Mouse (Mus musculus): ENCODE measurements around the gene Csrnp3. TPM values are rescaled to one million over a fixed set of nuclear protein-coding genes. Genes with fewer than 3 reads are reported as not detected.

Gene Csrnp3
- polyA plus RNA-seq, 1 experiment from 2014 or later, result 33.4 TPM

DNA sequence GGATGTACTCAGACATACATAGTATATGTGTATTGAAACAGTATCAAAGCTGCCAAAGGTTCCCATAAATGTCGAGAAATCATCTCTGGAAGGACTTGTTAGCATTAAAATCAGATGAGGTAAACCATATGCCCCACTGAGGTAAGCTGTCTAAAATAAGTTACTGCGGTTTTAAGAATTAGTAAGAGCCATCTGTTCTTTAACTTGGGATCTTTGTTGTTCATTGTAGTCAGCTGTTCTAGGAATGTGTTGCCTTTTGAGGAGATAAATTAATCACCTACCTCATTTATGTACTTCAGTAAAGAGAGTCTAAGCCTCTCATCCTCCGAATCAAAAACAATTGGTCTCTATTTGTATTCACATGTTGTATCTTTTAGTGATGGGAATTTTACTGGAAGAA lies 83.7 kb downstream of the Csrnp3 start:
- peak overlapping the region; percentile 52; the same call in 1 of the 2 replicates for H3K4me2 ChIP-seq
- H3K36me3 ChIP-seq, result no peaks in the 10 kb centered on the region
- 23% methylated on average over 3 of the region's 3 CpGs for WGBS
- H3K9me3 ChIP-seq, result no peaks in the 10 kb centered on the region
- no peaks in the 10 kb centered on the region for H3K27me3 ChIP-seq
- no peak overlapping the region for H3K4me3 ChIP-seq
- H3K9ac ChIP-seq, result 0 out of 2 replicates have a peak overlapping the region, but pooled peaks have one; percentile 31
- ATAC-seq (ENCODE audit: low read depth), result no peak
- peaks cover 50% of the 10 kb centered on the region for H3K4me1 ChIP-seq (replicated peaks)
- H3K27ac ChIP-seq (replicated peaks), result peak overlapping the region; percentile 89

- Histone ChIP-seq H3K9ac (peak overlapping the region; percentile 66), H3K4me2 (peak overlapping the region; percentile 52), H3K27ac (replicated peaks) (peak overlapping the region; percentile 89), H3K4me3 (peak overlapping the region; percentile 34), H3K9me3 (no peaks in the 10 kb centered on the region), H3K27me3 (no peaks in the 10 kb centered on the region), H3K36me3 (no peaks in the 10 kb centered on the region), H3K4me1 (replicated peaks) (peaks cover 49% of the 10 kb centered on the region)
- peak; percentile 90 for ATAC-seq (ENCODE audit: low read depth)
- WGBS, result 13% methylated on average over 11 of the region's 11 CpGs
These were observed 84.4 kb downstream of the Csrnp3 start for GRCm38 (mm10) chr2:65929927-65930326.

GRCm38 (mm10) chr2:65931313-65931712 lies 85.7 kb downstream of the Csrnp3 start:
- Histone ChIP-seq H3K4me3 (peak overlapping the region; percentile 50), H3K4me1 (replicated peaks) (peaks cover 42% of the 10 kb centered on the region), H3K4me2 (peak overlapping the region; percentile 69), H3K9ac (peak overlapping the region; percentile 81), H3K27ac (replicated peaks) (peak overlapping the region; percentile 96), H3K9me3 (no peaks in the 10 kb centered on the region), H3K27me3 (no peaks in the 10 kb centered on the region), H3K36me3 (no peaks in the 10 kb centered on the region)
- 24% methylated on average over 7 of the region's 7 CpGs for WGBS
- no peak for ATAC-seq (ENCODE audit: low read depth)

GRCm38 (mm10) chr2:65931841-65932311 lies 86.3 kb downstream of the Csrnp3 start:
- peak; percentile 85 for ATAC-seq (ENCODE audit: low read depth)
- H3K4me1 ChIP-seq (replicated peaks), result peaks cover 41% of the 10 kb centered on the region
- H3K4me3 ChIP-seq, result peak overlapping the region; percentile 50
- H3K4me2 ChIP-seq, result peak overlapping the region; percentile 69
- H3K9ac ChIP-seq, result peak overlapping the region; percentile 81
- peak overlapping the region; percentile 96 for H3K27ac ChIP-seq (replicated peaks)
- H3K9me3 ChIP-seq, result no peaks in the 10 kb centered on the region
- H3K36me3 ChIP-seq, result no peaks in the 10 kb centered on the region
- WGBS, result under 1% methylated on average over 11 of the region's 11 CpGs
- no peaks in the 10 kb centered on the region for H3K27me3 ChIP-seq

DNA sequence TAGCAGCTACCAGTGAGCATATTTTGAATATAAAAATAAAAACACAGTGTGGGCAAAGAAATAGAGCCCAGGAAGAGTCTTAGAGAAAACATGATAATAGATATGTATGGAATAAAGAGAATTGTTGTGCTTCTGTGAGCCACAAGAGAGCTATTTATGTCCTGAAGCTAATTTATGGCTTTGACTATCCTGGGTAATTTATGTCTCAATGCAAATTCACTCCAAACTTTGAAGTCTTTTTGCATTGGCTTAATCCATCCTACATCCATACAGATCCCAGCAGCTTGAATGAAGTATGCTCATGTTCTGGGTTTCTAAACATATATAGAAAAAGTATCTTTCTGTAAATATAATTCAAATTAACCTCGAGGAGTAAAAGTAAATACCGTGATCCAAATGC lies 88.5 kb downstream of the Csrnp3 start:
- Histone ChIP-seq H3K4me1 (replicated peaks) (peaks cover 52% of the 10 kb centered on the region), H3K4me2 (peak overlapping the region; percentile 49), H3K27me3 (no peaks in the 10 kb centered on the region), H3K9ac (peak overlapping the region; percentile 49; the same call in 1 of the 2 replicates), H3K27ac (replicated peaks) (peak overlapping the region; percentile 49; the same call in 1 of the 2 replicates), H3K36me3 (no peaks in the 10 kb centered on the region), H3K4me3 (peak overlapping the region; percentile 1; the same call in 1 of the 2 replicates), H3K9me3 (no peaks in the 10 kb centered on the region)
- WGBS, result 5% methylated on average over 2 of the region's 2 CpGs
- ATAC-seq (ENCODE audit: low read depth), result no peak

GRCm38 (mm10) chr2:65938900-65939299 lies 93.3 kb downstream of the Csrnp3 start:
- no peak overlapping the region for H3K27ac ChIP-seq (replicated peaks)
- no peak overlapping the region for H3K9ac ChIP-seq
- H3K4me2 ChIP-seq, result no peak overlapping the region
- ATAC-seq (ENCODE audit: low read depth), result no peak
- H3K4me1 ChIP-seq (replicated peaks), result peaks cover 49% of the 10 kb centered on the region
- H3K4me3 ChIP-seq, result no peak overlapping the region
- no peaks in the 10 kb centered on the region for H3K36me3 ChIP-seq
- WGBS, result 15% methylated on average over 3 of the region's 3 CpGs
- no peaks in the 10 kb centered on the region for H3K9me3 ChIP-seq
- no peaks in the 10 kb centered on the region for H3K27me3 ChIP-seq

DNA sequence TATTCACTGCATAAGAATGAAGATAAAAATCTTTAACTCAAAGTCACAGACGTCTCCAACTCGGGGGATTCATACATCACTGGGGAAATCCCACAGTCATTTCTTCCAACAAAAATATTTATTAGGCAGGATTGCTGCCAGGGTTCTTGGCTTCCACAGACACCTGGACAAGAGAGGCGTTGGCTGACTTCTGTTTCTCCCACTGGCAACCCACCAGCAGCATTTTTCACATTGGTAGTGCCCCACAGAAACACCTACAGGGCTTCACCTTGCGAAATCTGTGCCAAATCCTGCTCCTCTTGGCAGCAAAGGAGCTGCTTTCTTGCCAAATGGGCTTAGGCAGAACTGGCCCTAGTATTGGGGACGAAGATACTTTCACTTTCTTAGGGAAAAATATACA lies 94.8 kb downstream of the Csrnp3 start:
- WGBS, result 73% methylated on average over 5 of the region's 5 CpGs
- ATAC-seq (ENCODE audit: low read depth), result no peak

GRCm38 (mm10) chr2:65942346-65942745 lies 96.8 kb downstream of the Csrnp3 start:
- no peak for ATAC-seq (ENCODE audit: low read depth)
- peaks cover 31% of the 10 kb centered on the region for H3K4me1 ChIP-seq (replicated peaks)
- WGBS, result 87% methylated on average over 4 of the region's 4 CpGs

More for the DNA sequence above, 94.8 kb downstream of the Csrnp3 start:
- Histone ChIP-seq H3K9me3 (no peaks in the 10 kb centered on the region), H3K4me1 (replicated peaks) (peaks cover 39% of the 10 kb centered on the region), H3K4me3 (no peak overlapping the region), H3K27me3 (no peaks in the 10 kb centered on the region), H3K36me3 (no peaks in the 10 kb centered on the region), H3K27ac (replicated peaks) (no peak overlapping the region), H3K9ac (no peak overlapping the region), H3K4me2 (no peak overlapping the region)

GRCm38 (mm10) chr2:65948808-65949207 lies 103.2 kb downstream of the Csrnp3 start:
- H3K9ac ChIP-seq, result no peak overlapping the region
- peaks cover 24% of the 10 kb centered on the region for H3K36me3 ChIP-seq
- H3K4me3 ChIP-seq, result no peak overlapping the region
- peaks cover 16% of the 10 kb centered on the region for H3K4me1 ChIP-seq (replicated peaks)
- no peaks in the 10 kb centered on the region for H3K27me3 ChIP-seq
- H3K27ac ChIP-seq (replicated peaks), result no peak overlapping the region
- ATAC-seq (ENCODE audit: low read depth), result no peak
- H3K9me3 ChIP-seq, result no peaks in the 10 kb centered on the region; the same call in 1 of the 2 replicates
- no peak overlapping the region for H3K4me2 ChIP-seq
- 84% methylated on average over 16 of the region's 16 CpGs for WGBS

More at GRCm38 (mm10) chr2:65942346-65942745, 96.8 kb downstream of the Csrnp3 start:
- Histone ChIP-seq H3K27me3 (no peaks in the 10 kb centered on the region), H3K27ac (replicated peaks) (no peak overlapping the region), H3K9ac (no peak overlapping the region), H3K4me3 (no peak overlapping the region), H3K4me2 (no peak overlapping the region), H3K36me3 (0 out of 2 replicates have a peak, but pooled peaks cover 2% of the 10 kb centered on the region), H3K9me3 (no peaks in the 10 kb centered on the region)

GRCm38 (mm10) chr2:65953726-65954340 lies 108.3 kb downstream of the Csrnp3 start:
- WGBS, result 53% methylated on average over 17 of the region's 17 CpGs
- 0 out of 2 replicates have a peak, but pooled peaks have one; percentile 40 for ATAC-seq (ENCODE audit: low read depth)
- H3K4me1 ChIP-seq (replicated peaks), result peaks cover 50% of the 10 kb centered on the region
- peak overlapping the region; percentile 88 for H3K27ac ChIP-seq (replicated peaks)
- H3K4me3 ChIP-seq, result no peak overlapping the region
- no peaks in the 10 kb centered on the region for H3K27me3 ChIP-seq
- no peaks in the 10 kb centered on the region for H3K9me3 ChIP-seq
- peaks cover 14% of the 10 kb centered on the region for H3K36me3 ChIP-seq
- H3K4me2 ChIP-seq, result peak overlapping the region; percentile 44
- peak overlapping the region; percentile 55 for H3K9ac ChIP-seq

- Histone ChIP-seq H3K4me3 (no peak overlapping the region), H3K9me3 (no peaks in the 10 kb centered on the region), H3K27me3 (no peaks in the 10 kb centered on the region), H3K4me1 (replicated peaks) (peaks cover 56% of the 10 kb centered on the region), H3K27ac (replicated peaks) (peak overlapping the region; percentile 78), H3K9ac (no peak overlapping the region), H3K4me2 (no peak overlapping the region), H3K36me3 (no peaks in the 10 kb centered on the region)
- WGBS, result 100% methylated on average over 1 of the region's 1 CpGs
- peak; percentile 6; the same call in 1 of the 2 replicates for ATAC-seq (ENCODE audit: low read depth)
These were observed 110.2 kb downstream of the Csrnp3 start for GRCm38 (mm10) chr2:65955804-65956203.

GRCm38 (mm10) chr2:65956727-65957126 lies 111.2 kb downstream of the Csrnp3 start:
- H3K9ac ChIP-seq, result no peak overlapping the region
- ATAC-seq (ENCODE audit: low read depth), result peak; percentile 83
- peak overlapping the region; percentile 83 for H3K27ac ChIP-seq (replicated peaks)
- peak overlapping the region; percentile 32 for H3K4me2 ChIP-seq
- no peaks in the 10 kb centered on the region for H3K9me3 ChIP-seq
- peaks cover 56% of the 10 kb centered on the region for H3K4me1 ChIP-seq (replicated peaks)
- no peak overlapping the region for H3K4me3 ChIP-seq
- WGBS, result 37% methylated on average over 9 of the region's 9 CpGs
- H3K27me3 ChIP-seq, result no peaks in the 10 kb centered on the region
- no peaks in the 10 kb centered on the region for H3K36me3 ChIP-seq

Measured in neural tube, embryonic 13.5 days (tissue).